Mouse (Mus musculus): ENCODE measurements around the gene Atp8b5.

DNA sequence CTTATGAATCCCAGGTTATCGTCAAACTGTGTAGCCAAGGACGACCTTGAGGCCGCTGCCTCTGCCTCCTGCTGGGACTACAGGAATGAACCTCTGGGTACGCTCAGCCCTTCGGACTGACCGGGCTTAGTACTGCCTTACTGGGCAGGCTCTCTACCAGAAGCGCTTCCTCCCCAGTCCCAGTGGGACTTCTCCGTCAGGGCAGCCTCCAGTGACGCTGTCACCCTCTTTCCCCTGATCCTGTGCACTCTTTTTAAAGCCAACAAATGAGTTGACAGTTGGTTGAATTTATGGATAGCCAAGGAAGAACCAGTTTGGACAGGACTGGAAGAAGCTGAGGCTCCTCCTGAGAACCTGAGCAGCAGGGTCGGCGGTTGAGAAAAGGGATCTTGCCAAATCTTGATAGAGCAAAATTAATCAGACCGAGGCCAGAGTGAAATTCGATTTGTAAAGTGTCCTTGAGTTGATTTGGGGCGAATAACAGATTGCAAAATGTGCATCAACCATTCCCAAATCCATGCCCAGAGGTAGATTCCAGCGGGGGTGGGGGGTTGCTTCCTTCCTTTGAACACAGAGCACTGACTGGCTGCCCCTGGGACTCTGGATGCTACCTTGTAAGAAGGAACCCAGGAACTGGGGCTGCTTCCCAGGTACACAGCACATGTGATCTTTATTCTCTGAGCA lies 152.2 kb downstream of the Atp8b5 start:
- TF ChIP-seq POLR2A (IDR thresholded peaks at IDR 0.05; ENCODE audit: extremely low read depth, insufficient read depth, low read length): no peak
- TF ChIP-seq CTCF (IDR thresholded peaks at IDR 0.05; ENCODE audit: extremely low read depth, insufficient read depth, low read length): no peak

Measured in cortical plate, adult 2 months (tissue).